Mouse (Mus musculus) ovary, postnatal 14 days (tissue): Measurements from ENCODE around the gene Sel1l2.
"Not testable (repeated sequence)": the region's sequence is repeated elsewhere in the genome, so short reads cannot be mapped to it uniquely, and the experiment has no call there.

Source experiments
- DNase-seq: peaks from one replicate; pipeline ENCODE4 v3.0.0; 2022; ENCODE audit warnings: low spot score

Sel1l2 gene

GRCm38 (mm10) chr2:140214519-140215027 is 174.9 kb downstream of the Sel1l2 start:
- DNase-seq, result no peak

DNA sequence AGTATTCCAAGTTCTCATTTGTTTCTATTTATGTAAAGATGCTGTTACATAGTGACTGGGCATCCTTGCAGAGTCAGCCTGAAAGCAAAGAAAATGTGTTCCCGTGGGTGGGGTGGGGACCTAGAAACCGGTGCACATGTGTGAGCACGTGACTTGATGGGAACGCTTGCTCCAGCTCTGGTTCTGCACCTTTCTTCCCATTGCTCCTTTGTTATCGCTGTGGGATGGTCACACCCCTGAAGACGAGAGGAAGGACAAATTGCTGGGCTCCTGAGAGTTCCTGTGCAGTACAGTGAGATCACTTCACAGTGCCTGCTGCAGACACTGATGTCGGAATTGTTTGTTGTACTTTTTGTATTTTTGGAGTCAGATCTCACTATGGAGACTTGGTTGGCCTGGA is 185.8 kb downstream of the Sel1l2 start:
- no peak for DNase-seq

DNA sequence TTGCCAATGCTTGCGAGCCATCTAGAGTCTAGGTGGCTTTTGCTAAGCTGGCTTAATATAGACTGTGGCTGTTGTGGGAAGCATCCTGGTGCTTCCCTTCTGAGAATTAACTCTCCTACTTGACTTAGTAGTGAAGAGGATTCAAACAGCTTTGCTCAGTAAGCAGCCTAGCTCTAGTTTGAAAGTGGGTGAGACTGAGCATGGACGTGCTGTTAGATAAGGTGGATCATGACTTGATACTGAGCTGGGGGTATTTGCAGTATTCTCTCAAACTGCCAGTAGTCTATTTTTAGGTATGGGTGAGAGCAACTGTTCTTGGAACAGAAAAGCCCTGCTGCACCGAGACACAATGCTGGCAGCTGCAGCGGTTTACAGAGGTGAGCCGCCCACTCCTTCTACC is 186.9 kb downstream of the Sel1l2 start:
- DNase-seq, result no peak

GRCm38 (mm10) chr2:140200713-140201112 is 188.8 kb downstream of the Sel1l2 start:
- no peak for DNase-seq

DNA sequence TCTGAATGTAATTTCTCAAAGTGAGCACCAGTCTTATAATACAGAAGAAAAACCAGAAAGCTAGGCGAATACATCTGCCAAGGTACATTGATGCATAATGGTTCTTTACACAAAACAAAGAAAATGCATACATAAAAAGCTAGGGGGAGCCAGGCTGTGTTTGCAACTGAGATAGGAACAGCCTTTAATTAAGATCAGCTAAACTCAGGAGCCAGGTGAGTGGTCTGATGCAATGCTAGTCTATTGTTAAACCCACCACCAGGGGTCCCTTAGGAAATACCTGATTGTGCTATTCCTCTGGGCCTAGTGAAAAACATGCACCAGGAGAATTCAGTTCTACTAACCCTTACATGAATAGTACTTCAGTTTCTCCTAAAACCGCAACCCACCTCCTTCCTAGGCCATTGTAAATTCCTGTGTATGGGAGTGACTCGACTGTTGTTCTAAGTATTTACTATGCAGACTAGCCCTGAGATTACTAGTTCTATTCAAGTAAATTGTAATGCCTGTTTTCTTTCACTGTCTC is 203.8 kb downstream of the Sel1l2 start:
- DNase-seq, result not testable (repeated sequence)
